Mouse (Mus musculus) stomach, embryonic 15.5 days (tissue): ENCODE measurements around the gene Lgr6. TPM values are rescaled to one million over a fixed set of nuclear protein-coding genes. Genes with fewer than 3 reads are reported as not detected.
"Not testable (repeated sequence)": the region's sequence is repeated elsewhere in the genome, so short reads cannot be mapped to it uniquely, and the experiment has no call there.

Experiments
- ATAC-seq: fragments of 200-750 bp; cut with Nextera tagmentation; 2 replicates; pipeline ENCODE4 v1.8.0; 2017; ENCODE audit warnings: low read depth, moderate number of reproducible peaks, moderate TSS enrichment; ENCODE audit not compliant: insufficient read depth, low FRiP score
- H3K27ac ChIP-seq: fragments of 300-500 bp; sonication (generic); 2 replicates; pipeline ENCODE4 v1.5.1; 2015; ENCODE audit warnings: mild to moderate bottlenecking, inconsistent platforms
- H3K27me3 ChIP-seq: fragments of 300-500 bp; sonication (generic); replicated peaks from 2 replicates; pipeline ENCODE4 v1.6.1; 2015; ENCODE audit warnings: inconsistent platforms
- H3K36me3 ChIP-seq: fragments of 300-500 bp; sonication (generic); 2 replicates; pipeline ENCODE4 v1.6.1; 2015; ENCODE audit warnings: inconsistent platforms
- H3K4me1 ChIP-seq: fragments of 300-500 bp; sonication (generic); 2 replicates; pipeline ENCODE4 v1.6.1; 2015; ENCODE audit warnings: inconsistent platforms
- H3K4me2 ChIP-seq: fragments of 300-500 bp; sonication (generic); 2 replicates; pipeline ENCODE4 v1.6.1; 2015; ENCODE audit warnings: mild to moderate bottlenecking, inconsistent platforms
- H3K4me3 ChIP-seq: fragments of 300-500 bp; sonication (generic); replicated peaks from 2 replicates; pipeline ENCODE4 v1.5.1; 2015; ENCODE audit warnings: inconsistent platforms
- H3K9ac ChIP-seq: fragments of 300-500 bp; sonication (generic); 2 replicates; pipeline ENCODE4 v1.6.1; 2015; ENCODE audit warnings: inconsistent platforms
- H3K9me3 ChIP-seq: fragments of 300-500 bp; sonication (generic); 2 replicates; pipeline ENCODE4 v1.6.1; 2016; ENCODE audit warnings: inconsistent platforms
- WGBS: fragments of 180-500 bp; shearing (Covaris S2); methylation state at CpG from one replicate; pipeline ENCODE4 v1.1.7; 2015; 5-methylcytosine and 5-hydroxymethylcytosine counted together
- polyA plus RNA-seq: library from polyadenylated mRNA; unstranded; fragments of >200 nt; fragmentation: Nextera tagmentation; extraction: Ambion mirVana; gene quantifications from 2 replicates; pipeline ENCODE4 v1.2.1, GENCODE M21; 2015

Lgr6 gene
- polyA plus RNA-seq, 1 experiment from 2014 or later = 1.6 TPM

GRCm38 (mm10) chr1:135128011-135128441 is 22.9 kb upstream of the Lgr6 start:
- H3K4me1 ChIP-seq = 0 out of 2 replicates have a peak, but pooled peaks cover 23% of the 10 kb centered on the region
- no peak overlapping the region for H3K9ac ChIP-seq
- no peak overlapping the region for H3K4me2 ChIP-seq
- H3K27me3 ChIP-seq = 0 out of 2 replicates have a peak, but pooled peaks cover 3% of the 10 kb centered on the region
- no peaks in the 10 kb centered on the region for H3K36me3 ChIP-seq
- no peaks in the 10 kb centered on the region for H3K9me3 ChIP-seq
- no peak overlapping the region for H3K4me3 ChIP-seq
- no peak overlapping the region for H3K27ac ChIP-seq
- WGBS = 57% methylated on average over 6 of the region's 6 CpGs
- ATAC-seq = no peak

DNA sequence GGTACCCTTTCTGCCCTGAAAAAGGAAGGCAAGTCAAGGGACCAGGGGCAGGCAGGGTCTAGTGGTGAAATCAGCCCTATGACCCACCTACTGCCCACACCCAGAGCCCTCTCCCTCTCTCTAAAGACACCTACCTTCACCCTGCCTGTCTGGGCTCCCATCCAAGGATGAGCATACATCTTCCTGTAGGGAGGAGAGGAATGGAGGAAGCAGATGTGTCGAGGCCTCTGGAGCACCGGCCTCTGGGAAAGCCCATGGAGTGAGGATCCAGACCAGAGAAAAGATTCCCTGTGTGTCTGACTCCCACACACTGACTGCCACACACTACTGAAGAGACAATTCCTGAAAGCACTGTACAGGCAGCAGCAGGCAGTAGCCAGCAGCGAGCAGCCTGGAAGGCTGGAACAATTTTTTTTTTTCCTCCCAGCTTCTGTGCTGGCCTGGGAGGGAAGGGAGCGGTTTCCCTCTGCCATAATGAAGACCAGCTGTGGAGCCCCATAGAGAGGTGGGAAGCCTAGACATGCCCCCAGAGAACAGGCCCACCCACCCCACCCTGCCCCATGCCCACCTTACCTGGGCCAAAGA is 21.5 kb upstream of the Lgr6 start:
- Histone ChIP-seq H3K36me3 (no peaks in the 10 kb centered on the region), H3K4me1 (0 out of 2 replicates have a peak, but pooled peaks cover 23% of the 10 kb centered on the region), H3K27ac (no peak overlapping the region), H3K9me3 (no peaks in the 10 kb centered on the region), H3K9ac (no peak overlapping the region), H3K27me3 (0 out of 2 replicates have a peak, but pooled peaks cover 3% of the 10 kb centered on the region), H3K4me3 (no peak overlapping the region), H3K4me2 (no peak overlapping the region)
- ATAC-seq = no peak
- 42% methylated on average over 4 of the region's 4 CpGs for WGBS

DNA sequence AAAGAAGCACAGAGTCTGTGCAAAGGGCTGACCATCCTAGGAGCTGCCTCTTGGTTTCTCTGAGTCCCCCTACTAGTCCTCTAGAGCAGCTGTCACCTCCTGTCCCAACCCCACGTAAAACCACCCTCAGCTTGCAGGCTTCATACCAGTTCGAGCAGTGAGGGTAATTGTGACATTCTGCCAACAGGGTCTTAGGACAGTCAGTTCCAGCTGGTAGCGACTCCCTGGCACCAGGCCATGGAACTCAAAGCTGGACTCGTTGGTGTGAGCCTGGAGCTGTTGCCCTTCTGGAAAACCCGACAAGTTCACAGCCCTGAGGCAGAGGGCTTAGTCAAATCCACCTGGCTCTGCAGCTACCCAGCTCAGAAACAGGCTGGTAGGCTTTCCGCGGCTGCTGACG is 20.9 kb upstream of the Lgr6 start:
- ATAC-seq = no peak
- no peak overlapping the region for H3K4me2 ChIP-seq
- 0 out of 2 replicates have a peak, but pooled peaks cover 3% of the 10 kb centered on the region for H3K27me3 ChIP-seq
- H3K27ac ChIP-seq = no peak overlapping the region
- no peaks in the 10 kb centered on the region for H3K36me3 ChIP-seq
- 59% methylated on average over 8 of the region's 8 CpGs for WGBS
- H3K9me3 ChIP-seq = no peaks in the 10 kb centered on the region
- no peak overlapping the region for H3K9ac ChIP-seq
- H3K4me1 ChIP-seq = 0 out of 2 replicates have a peak, but pooled peaks cover 18% of the 10 kb centered on the region
- H3K4me3 ChIP-seq = no peak overlapping the region

- Histone ChIP-seq H3K27me3 (0 out of 2 replicates have a peak, but pooled peaks cover 1% of the 10 kb centered on the region), H3K4me3 (no peak overlapping the region), H3K36me3 (no peaks in the 10 kb centered on the region), H3K9me3 (no peaks in the 10 kb centered on the region), H3K9ac (no peak overlapping the region), H3K4me1 (0 out of 2 replicates have a peak, but pooled peaks cover 17% of the 10 kb centered on the region), H3K27ac (no peak overlapping the region), H3K4me2 (no peak overlapping the region)
- ATAC-seq = no peak
- 92% methylated on average over 8 of the region's 8 CpGs for WGBS
Observed at GRCm38 (mm10) chr1:135124573-135125363, 19.7 kb upstream of the Lgr6 start.

GRCm38 (mm10) chr1:135112661-135113060 is 7.6 kb upstream of the Lgr6 start:
- H3K4me1 ChIP-seq = no peaks in the 10 kb centered on the region

GRCm38 (mm10) chr1:135111271-135111670 is 6.2 kb upstream of the Lgr6 start:
- not testable (repeated sequence) for H3K27me3 ChIP-seq, H3K4me1 ChIP-seq, H3K36me3 ChIP-seq, H3K27ac ChIP-seq, H3K9ac ChIP-seq, H3K4me2 ChIP-seq, H3K9me3 ChIP-seq, ATAC-seq, H3K4me3 ChIP-seq
- 63% methylated on average over 5 of the region's 5 CpGs for WGBS

More at GRCm38 (mm10) chr1:135112661-135113060, 7.6 kb upstream of the Lgr6 start:
- no peak for ATAC-seq
- Histone ChIP-seq H3K9me3 (no peaks in the 10 kb centered on the region), H3K36me3 (no peaks in the 10 kb centered on the region), H3K9ac (no peak overlapping the region), H3K4me3 (no peak overlapping the region), H3K4me2 (no peak overlapping the region), H3K27me3 (no peaks in the 10 kb centered on the region; the same call in 1 of the 2 replicates), H3K27ac (no peak overlapping the region)
- 9% methylated on average over 8 of the region's 8 CpGs for WGBS

- Histone ChIP-seq H3K9ac (no peak overlapping the region), H3K4me1 (peaks cover 8% of the 10 kb centered on the region), H3K4me2 (no peak overlapping the region), H3K9me3 (no peaks in the 10 kb centered on the region), H3K4me3 (no peak overlapping the region), H3K27me3 (peaks cover 8% of the 10 kb centered on the region), H3K36me3 (no peaks in the 10 kb centered on the region), H3K27ac (no peak overlapping the region)
- WGBS = 16% methylated on average over 6 of the region's 6 CpGs
- ATAC-seq = no peak
Observed at GRCm38 (mm10) chr1:135110075-135110474, 5.0 kb upstream of the Lgr6 start.

- Histone ChIP-seq H3K27me3 (peaks cover 21% of the 10 kb centered on the region), H3K36me3 (no peaks in the 10 kb centered on the region), H3K4me1 (peaks cover 14% of the 10 kb centered on the region), H3K27ac (no peak overlapping the region), H3K4me3 (no peak overlapping the region), H3K4me2 (no peak overlapping the region), H3K9ac (no peak overlapping the region), H3K9me3 (no peaks in the 10 kb centered on the region)
- WGBS = 47% methylated on average over 6 of the region's 6 CpGs
- no peak for ATAC-seq
Observed at GRCm38 (mm10) chr1:135108611-135109010, 3.5 kb upstream of the Lgr6 start.

GRCm38 (mm10) chr1:135105951-135106350 is 875 bp upstream of the Lgr6 start:
- Histone ChIP-seq H3K4me3 (peak overlapping the region; percentile 46; the same call in 1 of the 2 replicates), H3K27ac (no peak overlapping the region), H3K4me1 (peaks cover 14% of the 10 kb centered on the region), H3K9me3 (no peaks in the 10 kb centered on the region), H3K36me3 (no peaks in the 10 kb centered on the region), H3K27me3 (peaks cover 32% of the 10 kb centered on the region), H3K4me2 (peak overlapping the region; percentile 92), H3K9ac (no peak overlapping the region)
- 3% methylated on average over 8 of the region's 8 CpGs for WGBS
- no peak for ATAC-seq

DNA sequence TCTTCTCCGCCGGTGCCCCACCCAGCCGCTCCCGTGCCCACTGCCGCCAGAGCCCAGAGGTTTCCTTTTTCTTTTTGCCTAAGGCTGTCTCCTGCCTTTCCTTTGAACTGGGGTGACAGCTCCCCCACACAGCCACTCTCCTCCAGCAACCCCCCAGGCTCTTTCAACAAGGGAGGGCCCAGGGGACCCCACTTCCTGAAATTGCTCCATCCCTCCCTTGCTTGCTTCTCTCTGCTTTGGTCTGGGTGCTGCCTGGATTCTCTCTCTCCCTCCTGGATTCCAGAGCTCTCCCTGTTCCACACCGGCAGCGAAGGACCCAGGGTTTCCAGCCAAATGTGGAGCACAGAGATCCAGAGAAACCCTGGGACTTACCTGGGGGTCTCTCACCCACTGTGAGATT is 4.7 kb downstream of the Lgr6 start:
- ATAC-seq = no peak

DNA sequence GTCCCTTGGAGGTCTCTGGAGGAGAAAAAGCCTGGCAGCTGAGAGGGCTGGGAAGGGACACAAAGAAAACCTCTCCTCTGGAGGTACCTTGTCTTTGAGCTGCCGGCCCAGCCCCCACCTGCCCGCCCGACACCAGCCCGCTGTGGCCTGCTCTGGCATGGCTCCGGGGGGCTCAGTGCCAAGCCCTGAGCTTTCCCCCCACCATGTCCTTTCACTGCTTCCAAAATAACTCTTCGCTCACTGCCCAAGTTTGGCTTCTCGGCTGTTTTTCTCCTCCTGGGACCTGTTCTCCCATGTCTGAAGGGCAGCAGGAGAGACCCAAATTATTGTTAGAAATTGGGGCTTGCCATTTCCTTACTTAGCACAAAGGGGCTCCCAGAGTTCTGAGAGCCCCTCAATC is 6.6 kb downstream of the Lgr6 start:
- Histone ChIP-seq H3K27ac (no peak overlapping the region), H3K27me3 (peaks cover 10% of the 10 kb centered on the region; the same call in 1 of the 2 replicates), H3K9me3 (no peaks in the 10 kb centered on the region), H3K9ac (no peak overlapping the region), H3K4me2 (no peak overlapping the region), H3K4me1 (no peaks in the 10 kb centered on the region), H3K36me3 (no peaks in the 10 kb centered on the region), H3K4me3 (no peak overlapping the region)
- WGBS = 83% methylated on average over 7 of the region's 7 CpGs
- ATAC-seq = no peak

More for the DNA sequence above, 4.7 kb downstream of the Lgr6 start:
- 46% methylated on average over 7 of the region's 7 CpGs for WGBS
- Histone ChIP-seq H3K4me3 (no peak overlapping the region), H3K4me2 (no peak overlapping the region), H3K36me3 (no peaks in the 10 kb centered on the region), H3K4me1 (peaks cover 9% of the 10 kb centered on the region), H3K9me3 (no peaks in the 10 kb centered on the region), H3K27me3 (peaks cover 26% of the 10 kb centered on the region), H3K9ac (no peak overlapping the region), H3K27ac (no peak overlapping the region)

DNA sequence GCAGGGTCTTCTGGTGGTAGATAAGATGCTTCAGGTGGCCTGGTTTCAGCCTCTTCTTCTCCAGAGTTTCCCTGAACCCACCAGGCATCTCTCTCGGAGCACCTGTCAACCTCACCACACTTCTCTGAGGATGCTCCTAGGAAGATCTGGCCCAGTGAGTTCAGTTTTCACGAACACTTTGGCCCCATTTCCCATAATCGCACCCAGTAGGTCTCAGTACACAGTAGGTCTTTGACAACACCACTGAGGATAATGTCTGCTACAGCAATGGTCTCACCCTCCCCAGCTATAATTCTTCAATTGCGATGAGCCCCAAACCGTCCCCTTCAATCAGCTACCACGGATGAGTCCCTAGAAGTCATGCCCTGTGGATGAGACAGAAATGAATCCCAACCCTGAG is 7.6 kb downstream of the Lgr6 start:
- Histone ChIP-seq H3K9ac (no peak overlapping the region), H3K4me1 (no peaks in the 10 kb centered on the region), H3K9me3 (no peaks in the 10 kb centered on the region), H3K4me3 (no peak overlapping the region), H3K27ac (no peak overlapping the region), H3K36me3 (no peaks in the 10 kb centered on the region), H3K27me3 (0 out of 2 replicates have a peak, but pooled peaks cover 3% of the 10 kb centered on the region), H3K4me2 (no peak overlapping the region)
- ATAC-seq = no peak
- WGBS = 94% methylated on average over 6 of the region's 6 CpGs
